Mouse (Mus musculus): Measurements from ENCODE around the gene Il16.

DNA sequence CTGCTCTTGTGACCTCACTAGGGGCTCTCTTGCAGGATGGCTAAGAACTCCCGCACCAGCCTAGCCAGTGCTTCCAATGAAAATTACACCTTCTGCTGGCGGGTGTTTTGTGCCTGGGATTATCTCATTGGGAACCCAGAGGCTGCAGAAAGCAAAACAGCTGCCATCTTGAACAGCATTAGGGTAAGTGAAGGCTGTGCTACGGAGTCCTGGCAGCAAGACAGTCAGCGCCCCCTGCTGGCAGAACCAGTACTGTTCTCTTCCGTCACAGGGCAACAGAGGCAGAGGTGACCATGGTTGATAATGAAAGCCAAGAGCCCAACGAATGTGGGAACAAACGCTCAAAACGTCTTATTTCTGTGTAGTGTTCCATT lies 145.6 kb downstream of the Il16 start:
- TF ChIP-seq GATA1 (IDR thresholded peaks at IDR 0.05; ENCODE audit: borderline replicate concordance, low read length) (no peak), FLI1 (IDR thresholded peaks at IDR 0.05; ENCODE audit: low read length) (no peak)

Data from megakaryocyte, embryonic 14.5 days (primary cell).